Mouse (Mus musculus): ENCODE data around the gene Adipoq. TPM values are rescaled to one million over a fixed set of nuclear protein-coding genes. Genes with fewer than 3 reads are reported as not detected.
"Not testable (repeated sequence)": the region's sequence is repeated elsewhere in the genome, so short reads cannot be mapped to it uniquely, and the experiment has no call there.

Gene Adipoq
- polyA plus RNA-seq, 1 experiment from 2014 or later: not detected

DNA sequence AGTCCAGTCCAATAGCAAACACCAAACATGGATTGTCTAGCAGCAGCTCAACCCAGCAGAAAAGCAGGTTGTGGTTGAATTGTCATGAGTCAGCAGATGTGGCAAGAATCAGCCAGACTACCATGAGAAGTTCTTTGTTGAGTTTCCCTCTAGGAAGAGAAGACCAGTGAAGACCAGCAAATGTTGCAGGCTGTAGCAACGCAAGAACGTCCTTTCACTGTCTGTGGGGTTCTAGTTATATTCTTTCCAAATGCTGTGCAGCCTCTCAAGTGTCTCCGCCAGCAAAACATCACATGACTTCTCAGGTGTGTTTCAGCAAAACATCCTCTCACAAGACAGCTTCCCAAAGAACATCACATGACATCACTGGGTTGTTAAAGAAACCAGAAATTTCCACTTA is 24.5 kb downstream of the Adipoq start:
- Histone ChIP-seq H3K9me3 (ENCODE audit: control insufficient read depth, low read length) (no peaks in the 10 kb centered on the region), H3K36me3 (ENCODE audit: control insufficient read depth, insufficient read depth, low read length) (no peaks in the 10 kb centered on the region), H3K9ac (ENCODE audit: low read length) (no peak overlapping the region), H3K4me2 (replicated peaks; ENCODE audit: low read depth) (no peak overlapping the region), H3K27ac (replicated peaks) (no peak overlapping the region), H3K4me1 (replicated peaks; ENCODE audit: control insufficient read depth, insufficient read depth) (no peaks in the 10 kb centered on the region), H3K4me3 (ENCODE audit: low read depth, low read length) (no peak overlapping the region), H3K27me3 (ENCODE audit: control insufficient read depth, insufficient read depth, low read length) (no peaks in the 10 kb centered on the region)
- 93% methylated on average over 3 of the region's 3 CpGs for WGBS
- DNase-seq (ENCODE audit: low spot score): no peak
- TF ChIP-seq EP300 (optimal IDR thresholded peaks at IDR 0.05): no peak
- no peak for TF ChIP-seq CTCF (IDR thresholded peaks at IDR 0.05; ENCODE audit: low read depth)
- no peak for ATAC-seq (ENCODE audit: low FRiP score, low TSS enrichment)

DNA sequence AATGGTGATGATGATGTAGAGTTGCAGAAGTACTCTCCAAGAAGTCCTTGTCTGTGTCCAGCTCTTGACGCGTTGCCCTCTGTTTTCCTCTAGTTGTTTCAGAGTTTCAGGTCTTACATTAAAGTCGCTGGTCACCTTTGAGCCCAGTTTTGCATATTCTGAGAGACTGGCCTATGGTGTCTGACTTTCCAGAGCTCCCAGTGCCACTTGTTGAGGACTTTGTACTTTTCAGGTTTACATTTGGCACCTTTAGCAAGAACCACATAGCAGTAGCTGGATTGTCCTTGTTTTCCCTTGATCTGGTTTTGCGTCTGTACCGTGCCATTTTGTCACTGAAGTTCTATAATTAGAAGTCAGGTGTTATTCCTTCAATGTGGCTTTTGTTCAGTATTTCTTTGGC is 27.6 kb downstream of the Adipoq start:
- no peak overlapping the region for H3K4me3 ChIP-seq (ENCODE audit: low read depth, low read length)
- TF ChIP-seq CTCF (IDR thresholded peaks at IDR 0.05; ENCODE audit: low read depth) (no peak), EP300 (optimal IDR thresholded peaks at IDR 0.05) (no peak)
- H3K4me1 ChIP-seq (replicated peaks; ENCODE audit: control insufficient read depth, insufficient read depth): no peaks in the 10 kb centered on the region
- WGBS: 78% methylated on average over 5 of the region's 5 CpGs
- no peak overlapping the region for H3K4me2 ChIP-seq (replicated peaks; ENCODE audit: low read depth)
- peak; percentile 53; the same call in 1 of the 2 replicates for ATAC-seq (ENCODE audit: low FRiP score, low TSS enrichment)
- no peak for DNase-seq (ENCODE audit: low spot score)
- H3K9ac ChIP-seq (ENCODE audit: low read length): no peak overlapping the region
- no peaks in the 10 kb centered on the region for H3K9me3 ChIP-seq (ENCODE audit: control insufficient read depth, low read length)
- H3K36me3 ChIP-seq (ENCODE audit: control insufficient read depth, insufficient read depth, low read length): no peaks in the 10 kb centered on the region
- H3K27ac ChIP-seq (replicated peaks): no peak overlapping the region
- H3K27me3 ChIP-seq (ENCODE audit: control insufficient read depth, insufficient read depth, low read length): no peaks in the 10 kb centered on the region

DNA sequence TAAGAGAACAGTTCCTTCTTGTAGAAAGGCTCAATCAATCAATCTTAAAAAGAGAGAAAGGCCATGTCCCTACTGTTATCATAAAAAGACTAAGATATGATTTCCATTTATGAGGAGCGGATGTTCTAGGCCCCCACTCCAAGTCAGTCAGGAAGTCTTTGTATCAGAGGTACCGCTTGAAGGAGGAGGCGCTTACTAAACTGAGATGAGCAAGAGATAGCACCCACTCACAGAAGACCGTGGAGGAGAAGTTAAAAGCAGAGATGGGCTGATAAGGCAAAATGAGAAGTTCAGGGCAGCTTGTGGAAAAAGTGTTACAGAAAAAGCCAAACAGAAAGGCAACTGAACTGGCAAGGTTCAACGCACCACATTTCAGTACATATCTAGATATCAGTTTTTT is 28.5 kb downstream of the Adipoq start:
- Histone ChIP-seq H3K4me3 (ENCODE audit: low read depth, low read length) (no peak overlapping the region), H3K9ac (ENCODE audit: low read length) (no peak overlapping the region), H3K27ac (replicated peaks) (no peak overlapping the region), H3K36me3 (ENCODE audit: control insufficient read depth, insufficient read depth, low read length) (no peaks in the 10 kb centered on the region), H3K27me3 (ENCODE audit: control insufficient read depth, insufficient read depth, low read length) (no peaks in the 10 kb centered on the region), H3K4me2 (replicated peaks; ENCODE audit: low read depth) (no peak overlapping the region), H3K4me1 (replicated peaks; ENCODE audit: control insufficient read depth, insufficient read depth) (no peaks in the 10 kb centered on the region), H3K9me3 (ENCODE audit: control insufficient read depth, low read length) (no peaks in the 10 kb centered on the region)
- ATAC-seq (ENCODE audit: low FRiP score, low TSS enrichment) (no peak), DNase-seq (ENCODE audit: low spot score) (no peak)
- WGBS: 83% methylated on average over 5 of the region's 5 CpGs
- TF ChIP-seq EP300 (optimal IDR thresholded peaks at IDR 0.05) (no peak), CTCF (IDR thresholded peaks at IDR 0.05; ENCODE audit: low read depth) (no peak)

DNA sequence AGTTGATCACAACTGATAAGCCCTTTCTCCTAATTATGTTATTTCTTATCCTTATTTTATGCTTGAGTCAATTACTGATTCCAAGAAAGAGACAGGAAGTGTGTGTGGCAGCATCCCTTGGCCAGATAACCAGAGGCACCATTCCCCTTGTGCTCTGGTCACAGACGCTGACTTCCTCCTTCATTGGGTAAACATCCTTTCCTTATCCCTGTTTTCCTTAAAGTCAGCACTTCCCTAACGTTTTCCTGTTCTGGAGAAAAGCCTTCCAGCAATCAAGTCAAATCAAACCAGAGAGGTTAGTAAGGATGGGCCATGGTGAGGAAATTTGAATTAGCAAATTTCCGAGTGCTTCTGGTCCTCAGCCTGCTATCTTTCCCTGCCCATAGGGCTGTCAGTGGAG is 29.6 kb downstream of the Adipoq start:
- DNase-seq (ENCODE audit: low spot score): no peak
- 49% methylated on average over 3 of the region's 3 CpGs for WGBS
- H3K36me3 ChIP-seq (ENCODE audit: control insufficient read depth, insufficient read depth, low read length): no peaks in the 10 kb centered on the region

DNA sequence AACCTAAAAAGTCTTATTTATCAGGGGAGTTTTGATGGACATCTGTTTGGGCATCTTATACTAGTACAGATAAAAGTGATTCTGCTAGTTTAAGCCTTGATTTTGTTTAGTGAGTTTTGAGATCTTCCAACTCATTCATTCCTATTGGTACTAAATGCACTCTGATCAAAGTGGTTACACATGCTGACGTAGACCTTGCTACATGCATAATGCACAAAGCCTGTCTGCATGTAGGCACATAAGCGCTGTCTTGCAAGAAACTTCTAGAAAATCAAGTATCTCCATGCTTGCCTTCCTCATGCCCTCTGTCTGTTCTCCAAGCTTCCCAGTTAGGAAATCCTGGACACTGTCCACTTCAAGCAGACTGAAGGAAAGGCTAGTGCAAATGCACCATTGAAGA is 31.5 kb downstream of the Adipoq start:
- DNase-seq (ENCODE audit: low spot score): no peak
- Histone ChIP-seq H3K36me3 (ENCODE audit: control insufficient read depth, insufficient read depth, low read length) (no peaks in the 10 kb centered on the region), H3K27ac (replicated peaks) (no peak overlapping the region), H3K4me2 (replicated peaks; ENCODE audit: low read depth) (no peak overlapping the region), H3K9ac (ENCODE audit: low read length) (no peak overlapping the region), H3K9me3 (ENCODE audit: control insufficient read depth, low read length) (no peaks in the 10 kb centered on the region), H3K27me3 (ENCODE audit: control insufficient read depth, insufficient read depth, low read length) (no peaks in the 10 kb centered on the region), H3K4me1 (replicated peaks; ENCODE audit: control insufficient read depth, insufficient read depth) (no peaks in the 10 kb centered on the region), H3K4me3 (ENCODE audit: low read depth, low read length) (no peak overlapping the region)
- ATAC-seq (ENCODE audit: low FRiP score, low TSS enrichment): no peak
- TF ChIP-seq EP300 (optimal IDR thresholded peaks at IDR 0.05) (no peak), CTCF (IDR thresholded peaks at IDR 0.05; ENCODE audit: low read depth) (no peak)
- WGBS: 90% methylated on average over 2 of the region's 2 CpGs

More for the DNA sequence above, 29.6 kb downstream of the Adipoq start:
- Histone ChIP-seq H3K4me1 (replicated peaks; ENCODE audit: control insufficient read depth, insufficient read depth) (no peaks in the 10 kb centered on the region), H3K9ac (ENCODE audit: low read length) (no peak overlapping the region), H3K9me3 (ENCODE audit: control insufficient read depth, low read length) (no peaks in the 10 kb centered on the region), H3K4me3 (ENCODE audit: low read depth, low read length) (no peak overlapping the region), H3K4me2 (replicated peaks; ENCODE audit: low read depth) (no peak overlapping the region), H3K27me3 (ENCODE audit: control insufficient read depth, insufficient read depth, low read length) (no peaks in the 10 kb centered on the region), H3K27ac (replicated peaks) (no peak overlapping the region)
- ATAC-seq (ENCODE audit: low FRiP score, low TSS enrichment): no peak
- no peak for TF ChIP-seq CTCF (IDR thresholded peaks at IDR 0.05; ENCODE audit: low read depth)
- no peak for TF ChIP-seq EP300 (optimal IDR thresholded peaks at IDR 0.05)

DNA sequence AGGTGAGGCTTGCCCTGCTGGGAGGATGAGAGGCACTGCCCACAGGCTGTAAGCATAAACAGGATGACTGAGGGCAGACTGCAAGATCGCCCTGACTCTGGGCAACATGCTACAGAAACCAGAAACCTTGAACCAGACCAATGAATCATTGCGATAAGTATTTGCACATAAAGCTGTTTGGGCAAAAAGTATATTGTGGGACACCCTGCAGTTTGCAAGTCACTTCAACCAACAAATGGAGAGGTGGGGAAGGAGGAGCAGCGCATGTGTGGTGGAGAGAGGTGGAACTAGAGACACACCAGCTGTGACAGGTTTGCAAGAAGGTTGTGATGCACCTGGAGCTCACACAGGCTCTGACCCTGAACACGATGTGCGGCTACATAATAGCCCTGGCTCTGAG is 32.5 kb downstream of the Adipoq start:
- Histone ChIP-seq H3K27me3 (ENCODE audit: control insufficient read depth, insufficient read depth, low read length) (no peaks in the 10 kb centered on the region), H3K27ac (replicated peaks) (no peak overlapping the region), H3K9me3 (ENCODE audit: control insufficient read depth, low read length) (no peaks in the 10 kb centered on the region), H3K36me3 (ENCODE audit: control insufficient read depth, insufficient read depth, low read length) (no peaks in the 10 kb centered on the region), H3K4me1 (replicated peaks; ENCODE audit: control insufficient read depth, insufficient read depth) (no peaks in the 10 kb centered on the region), H3K4me2 (replicated peaks; ENCODE audit: low read depth) (no peak overlapping the region), H3K4me3 (ENCODE audit: low read depth, low read length) (no peak overlapping the region), H3K9ac (ENCODE audit: low read length) (no peak overlapping the region)
- ATAC-seq (ENCODE audit: low FRiP score, low TSS enrichment) (no peak), DNase-seq (ENCODE audit: low spot score) (no peak)
- TF ChIP-seq EP300 (optimal IDR thresholded peaks at IDR 0.05) (no peak), CTCF (IDR thresholded peaks at IDR 0.05; ENCODE audit: low read depth) (no peak)
- 90% methylated on average over 5 of the region's 5 CpGs for WGBS

DNA sequence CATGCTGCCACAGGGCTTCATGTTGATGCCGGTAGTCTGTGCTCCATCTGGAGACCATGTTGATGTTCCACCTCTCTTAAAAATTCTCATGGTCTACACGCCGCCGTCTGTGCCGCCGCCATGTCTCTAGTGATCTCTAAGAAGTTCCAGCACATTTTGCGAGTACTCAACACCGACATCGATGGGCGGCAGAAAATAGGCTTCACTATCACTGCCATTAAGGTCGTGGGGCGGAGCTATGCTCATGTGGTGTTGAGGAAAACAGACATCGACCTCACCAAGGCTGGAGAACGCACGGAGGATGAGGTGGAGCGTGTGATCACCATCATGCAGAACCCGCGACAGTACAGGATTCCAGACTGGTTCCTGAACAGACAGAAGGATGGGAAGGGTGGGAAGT is 33.1 kb downstream of the Adipoq start:
- H3K9ac ChIP-seq (ENCODE audit: low read length); H3K36me3 ChIP-seq (ENCODE audit: control insufficient read depth, insufficient read depth, low read length); H3K4me1 ChIP-seq (replicated peaks; ENCODE audit: control insufficient read depth, insufficient read depth); H3K9me3 ChIP-seq (ENCODE audit: control insufficient read depth, low read length); ATAC-seq (ENCODE audit: low FRiP score, low TSS enrichment); H3K27me3 ChIP-seq (ENCODE audit: control insufficient read depth, insufficient read depth, low read length); H3K4me2 ChIP-seq (replicated peaks; ENCODE audit: low read depth); H3K4me3 ChIP-seq (ENCODE audit: low read depth, low read length); DNase-seq (ENCODE audit: low spot score); H3K27ac ChIP-seq (replicated peaks): not testable (repeated sequence)
- 91% methylated on average over 18 of the region's 18 CpGs for WGBS
